In the genomic region with DNA sequence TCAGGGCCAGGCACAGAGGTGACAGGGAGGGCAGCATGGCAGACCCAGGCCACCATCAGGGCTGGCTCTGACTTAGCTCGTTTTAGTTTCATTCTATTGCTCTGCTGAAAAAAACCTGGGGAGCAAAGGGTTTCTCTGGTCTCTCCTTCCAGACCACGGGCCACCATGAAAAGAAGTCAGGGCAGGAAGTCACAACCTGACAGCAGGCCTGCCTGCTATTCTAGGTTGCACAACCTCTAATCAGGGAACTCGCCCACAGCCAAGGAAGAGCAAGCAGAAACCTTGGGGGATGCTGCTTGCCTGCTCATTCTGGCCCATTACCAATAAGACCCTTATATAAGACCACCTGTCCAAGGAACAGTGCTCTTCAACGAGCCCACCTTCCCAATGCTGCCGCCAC, we compare ENCODE assay signal across 24 mouse cellular contexts. TPM values are rescaled to one million over a fixed set of nuclear protein-coding genes. Genes with fewer than 3 reads are reported as not detected.
DNase-seq lines count a peak whose midpoint lies in the region; ATAC-seq and TF ChIP-seq lines count a peak whose summit lies in the region.
"Had no signal": no experiment of that assay in that cellular context is flagged by ENCODE, and none has a peak within 500 bp of the region (broad histone marks: within the 10 kb centered on the region; RNA-seq: fewer than 3 reads in every experiment).

No protein-coding gene starts in this region.

- no peak for ATAC-seq in midbrain, embryonic 11.5 days (ENCODE audit: low FRiP score)
- ATAC-seq in midbrain, embryonic 15.5 days (replicated peaks): no peak
- ATAC-seq in common myeloid progenitor, adult 5-6 weeks (replicated peaks; ENCODE audit: low read depth, poor library complexity, severe bottlenecking): peak; percentile 55
- ATAC-seq in megakaryocyte progenitor cell, adult 5-6 weeks (replicated peaks; ENCODE audit: poor library complexity): peak; percentile 56
- no peak for ATAC-seq in intestine, postnatal 0 days
- ATAC-seq: activated CD4-positive, CD25-positive, alpha-beta regulatory T cell, adult 4 months; CD4-positive, CD25-positive, alpha-beta regulatory T cell, adult 4 months; forebrain, embryonic 13.5 days; forebrain, embryonic 15.5 days; forebrain, postnatal 0 days; Patski had no signal

- H3K9ac ChIP-seq in midbrain, embryonic 11.5 days (ENCODE audit: low read length): no peak overlapping the region
- no peak overlapping the region for H3K9ac ChIP-seq in midbrain, embryonic 15.5 days
- H3K9ac ChIP-seq in intestine, postnatal 0 days (ENCODE audit: low read depth, low read length): no peak overlapping the region
- H3K9ac ChIP-seq: embryonic facial prominence, embryonic 12.5 days; forebrain, embryonic 13.5 days; forebrain, embryonic 15.5 days; forebrain, postnatal 0 days had no signal

- DNase-seq in midbrain, embryonic 11.5 days (ENCODE audit: low spot score, missing footprints): peak; percentile 80
- no peak for DNase-seq in retina, postnatal 1 day
- DNase-seq: adrenal gland, adult 8-10 months; adrenal gland, postnatal 14 days; adrenal gland, postnatal 36 days; B cell, adult 2 months; cerebellum, adult 11-12 months; cerebellum, adult 2 months; cerebellum, adult 9-10 months; cerebellum, postnatal 10 days; cerebellum, postnatal 25 days; forebrain, postnatal 0 days had no signal

- no peaks in the 10 kb centered on the region for H3K9me3 ChIP-seq in midbrain, embryonic 11.5 days (ENCODE audit: control insufficient read depth, low read length)
- no peaks in the 10 kb centered on the region for H3K9me3 ChIP-seq in midbrain, embryonic 15.5 days
- no peaks in the 10 kb centered on the region for H3K9me3 ChIP-seq in intestine, postnatal 0 days (ENCODE audit: control insufficient read depth)
- H3K9me3 ChIP-seq: embryonic facial prominence, embryonic 10.5 days; embryonic facial prominence, embryonic 12.5 days; forebrain, embryonic 13.5 days; forebrain, embryonic 15.5 days; G1E had no signal

- no peak overlapping the region for H3K4me3 ChIP-seq in midbrain, embryonic 11.5 days (ENCODE audit: low read depth, low read length)
- no peak overlapping the region for H3K4me3 ChIP-seq in midbrain, embryonic 15.5 days
- H3K4me3 ChIP-seq in intestine, postnatal 0 days (ENCODE audit: low read depth, low read length): no peak overlapping the region
- H3K4me3 ChIP-seq: embryonic facial prominence, embryonic 10.5 days; embryonic facial prominence, embryonic 12.5 days; forebrain, embryonic 13.5 days; forebrain, embryonic 15.5 days had no signal

- H3K36me3 ChIP-seq in midbrain, embryonic 11.5 days (ENCODE audit: control insufficient read depth, insufficient read depth, low read length): no peaks in the 10 kb centered on the region
- H3K36me3 ChIP-seq in midbrain, embryonic 15.5 days (replicated peaks): no peaks in the 10 kb centered on the region
- no peaks in the 10 kb centered on the region for H3K36me3 ChIP-seq in intestine, postnatal 0 days (ENCODE audit: control insufficient read depth, insufficient read depth)
- H3K36me3 ChIP-seq: embryonic facial prominence, embryonic 10.5 days; embryonic facial prominence, embryonic 12.5 days; forebrain, embryonic 15.5 days; G1E had no signal

- H3K4me2 ChIP-seq in midbrain, embryonic 11.5 days: no peak overlapping the region
- H3K4me2 ChIP-seq in midbrain, embryonic 15.5 days: no peak overlapping the region
- no peak overlapping the region for H3K4me2 ChIP-seq in intestine, postnatal 0 days (replicated peaks; ENCODE audit: low read depth)
- H3K4me2 ChIP-seq: embryonic facial prominence, embryonic 12.5 days; forebrain, embryonic 13.5 days; forebrain, embryonic 15.5 days had no signal

- no peak for TF ChIP-seq CTCF in intestine, postnatal 0 days (IDR thresholded peaks at IDR 0.05; ENCODE audit: low read depth)

- H3K4me1 ChIP-seq in midbrain, embryonic 11.5 days (ENCODE audit: control insufficient read depth, insufficient read depth, low read length): peaks cover 6% of the 10 kb centered on the region; the same call in 1 of the 2 replicates
- H3K4me1 ChIP-seq in midbrain, embryonic 15.5 days: peaks cover 17% of the 10 kb centered on the region
- H3K4me1 ChIP-seq in intestine, postnatal 0 days (replicated peaks; ENCODE audit: control insufficient read depth, insufficient read depth, low read length): peaks cover 4% of the 10 kb centered on the region; the same call in 1 of the 2 replicates

- no peak overlapping the region for H3K27ac ChIP-seq in midbrain, embryonic 11.5 days (ENCODE audit: low read depth, low read length)
- H3K27ac ChIP-seq in midbrain, embryonic 15.5 days: no peak overlapping the region
- H3K27ac ChIP-seq in intestine, postnatal 0 days (ENCODE audit: low read depth, low read length): no peak overlapping the region
- H3K27ac ChIP-seq: embryonic facial prominence, embryonic 10.5 days; embryonic facial prominence, embryonic 12.5 days; forebrain, embryonic 13.5 days; forebrain, embryonic 15.5 days had no signal

- peaks cover 38% of the 10 kb centered on the region for H3K27me3 ChIP-seq in midbrain, embryonic 11.5 days (ENCODE audit: control insufficient read depth, insufficient read depth, low read length)
- H3K27me3 ChIP-seq in midbrain, embryonic 15.5 days (replicated peaks): 0 out of 2 replicates have a peak, but pooled peaks cover 13% of the 10 kb centered on the region
- no peaks in the 10 kb centered on the region for H3K27me3 ChIP-seq in intestine, postnatal 0 days (replicated peaks; ENCODE audit: control insufficient read depth, insufficient read depth, low read length)
- H3K27me3 ChIP-seq: embryonic facial prominence, embryonic 12.5 days; Patski had no signal

- WGBS in midbrain, embryonic 11.5 days: 80% methylated on average over 5 of the region's 5 CpGs
- WGBS in midbrain, embryonic 15.5 days: 83% methylated on average over 5 of the region's 5 CpGs
- 62% methylated on average over 5 of the region's 5 CpGs for WGBS in intestine, postnatal 0 days

RNA-seq across cellular contexts. Expression of gene Gadd45g, which starts 9.1 kb away (rescaled TPM):
- polyA plus RNA-seq in midbrain, embryonic 11.5 days (2014; fragmentation: Nextera tagmentation; extraction: Ambion mirVana): 252 and 256 TPM in 2 replicates
- 56.2 and 69.1 TPM in 2 replicates for polyA plus RNA-seq in midbrain, embryonic 15.5 days (2015; fragmentation: Nextera tagmentation; extraction: Ambion mirVana)
- total RNA-seq in common myeloid progenitor, adult 5-6 weeks (2017): 4.5 and 10.1 TPM in 2 replicates
- 1.8 and 2.6 TPM in 2 replicates for total RNA-seq in megakaryocyte progenitor cell, adult 5-6 weeks (2015)
- 2.5 and 2.6 TPM in 2 replicates for total RNA-seq in megakaryocyte progenitor cell, adult 5-6 weeks (2017)
- polyA plus RNA-seq in intestine, postnatal 0 days (2015; fragmentation: Nextera tagmentation; extraction: Ambion mirVana): 28.7 and 32.7 TPM in 2 replicates

Comparison
In these comparisons a context has a peak if more than half of its experiments do, and no peak if none do; other contexts are left out.
1. ATAC-seq: peak in common myeloid progenitor, adult 5-6 weeks (single experiment) and megakaryocyte progenitor cell, adult 5-6 weeks (single experiment); none in midbrain, embryonic 11.5 days (single experiment), midbrain, embryonic 15.5 days (single experiment) and intestine, postnatal 0 days (single experiment).